Mouse (Mus musculus): Measurements from ENCODE around the gene Lrrc7.

Lrrc7 gene

GRCm38 (mm10) chr3:158068613-158069263 lies 493.3 kb downstream of the Lrrc7 start:
- in situ Hi-C loops (cut with MboI, MseI), result no loop called here

- in situ Hi-C loops (cut with MboI, MseI), result no loop called here
Observed at GRCm38 (mm10) chr3:158067916-158068315, 494.1 kb downstream of the Lrrc7 start.

DNA sequence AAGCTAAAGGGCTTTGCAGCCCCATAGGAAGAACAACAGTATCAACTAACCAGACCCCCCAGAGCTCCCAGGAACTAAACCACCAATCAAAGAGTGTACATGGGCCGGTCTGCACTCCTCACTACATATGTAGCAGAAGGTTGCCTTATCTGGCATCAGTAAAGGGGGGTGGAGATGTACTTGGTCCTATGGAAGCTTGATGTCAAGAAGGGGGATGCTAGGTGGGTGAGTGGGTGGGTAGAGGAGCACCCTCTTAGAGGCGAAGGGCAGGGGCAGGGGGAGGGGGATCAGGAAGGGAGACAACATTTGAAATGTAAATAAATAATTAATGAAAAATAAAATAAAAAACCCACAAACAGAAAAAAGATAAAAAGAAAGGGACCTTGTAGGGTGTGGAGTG lies 496.8 kb downstream of the Lrrc7 start:
- in situ Hi-C loops (cut with MboI, MseI), result no loop called here

GRCm38 (mm10) chr3:158061811-158062523 lies 500.1 kb downstream of the Lrrc7 start:
- in situ Hi-C loops (cut with MboI, MseI), result no loop called here

- in situ Hi-C loops (cut with MboI, MseI), result no loop called here
Observed at GRCm38 (mm10) chr3:158060621-158061291, 501.3 kb downstream of the Lrrc7 start.

GRCm38 (mm10) chr3:158049508-158049907 lies 512.5 kb downstream of the Lrrc7 start:
- in situ Hi-C loops (cut with MboI, MseI), result loop anchor here (25.0 kb wide), 1 partner anchor 512 kb away; the partner anchor contains the start of gene Zranb2

DNA sequence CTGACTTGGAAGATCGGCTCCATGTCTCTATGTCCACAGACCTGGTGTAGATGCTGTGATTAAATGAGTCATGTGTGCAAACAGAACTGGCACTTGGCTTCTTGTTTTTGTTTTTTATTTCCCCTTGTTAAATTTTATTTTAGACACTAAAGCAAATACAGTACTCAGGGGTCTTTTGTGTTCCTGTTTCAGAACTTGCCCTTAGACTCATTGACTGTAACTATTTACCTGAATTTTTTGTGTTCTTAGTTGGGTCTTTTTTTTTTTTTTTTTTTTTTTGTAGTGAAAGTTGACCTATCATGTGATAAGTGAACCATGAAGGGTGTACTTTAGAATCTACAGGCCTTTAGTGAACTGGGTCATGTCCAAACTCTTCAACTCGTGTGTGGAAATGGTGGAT lies 521.3 kb downstream of the Lrrc7 start:
- in situ Hi-C loops (cut with MboI, MseI), result loop anchor here (25.0 kb wide), 1 partner anchor 503 kb away; the partner anchor contains the start of gene Zranb2

GRCm38 (mm10) chr3:158038106-158038505 lies 523.9 kb downstream of the Lrrc7 start:
- in situ Hi-C loops (cut with MboI, MseI), result loop anchor here (5.0 to 25.0 kb wide), 2 partner anchors 91 to 501 kb away; partner anchors contain the start of genes Ankrd13c and Zranb2

GRCm38 (mm10) chr3:158036329-158036988 lies 525.6 kb downstream of the Lrrc7 start, which contains the start of the genes Srsf11 and Lrrc40:
Srsf11 (minus strand) TSS chr3:158036639.
Lrrc40 (plus strand) TSS chr3:158036662.
- in situ Hi-C loops (cut with MboI, MseI), result loop anchor here (5.0 to 25.0 kb wide), 2 partner anchors 89 to 499 kb away; partner anchors contain the start of genes Ankrd13c and Zranb2

DNA sequence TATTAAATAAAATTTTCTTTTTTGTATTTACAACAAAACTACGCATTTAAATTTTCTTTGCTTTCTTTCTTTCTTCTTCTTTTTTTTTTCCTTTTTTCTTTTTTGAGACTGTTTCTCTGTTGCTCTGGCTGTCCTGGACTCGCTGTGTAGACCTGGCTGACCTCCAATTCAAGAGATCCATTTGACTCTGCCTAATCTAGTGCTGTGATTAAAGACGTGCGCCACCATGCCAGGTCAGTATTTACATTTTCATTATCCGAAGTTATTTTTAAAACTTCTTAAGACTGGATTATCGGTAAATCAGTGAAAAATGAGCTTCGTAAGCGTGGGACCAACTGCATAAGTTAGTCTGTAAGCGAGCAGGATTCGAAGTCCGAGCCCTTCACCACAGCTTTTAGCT lies 526.2 kb downstream of the Lrrc7 start:
- in situ Hi-C loops (cut with MboI, MseI), result loop anchor here (5.0 to 25.0 kb wide), 2 partner anchors 89 to 499 kb away; partner anchors contain the start of genes Ankrd13c and Zranb2

All from T-helper 2 cell (primary cell).